In genomic region chr13:97937919-97938318, GRCm38 (mm10) we compare ENCODE assay signal across 9 mouse cellular contexts.
DNase-seq lines count a peak whose midpoint lies in the region; ATAC-seq lines count a peak whose summit lies in the region.
"Had no signal": no experiment of that assay in that cellular context is flagged by ENCODE, and none has a peak within 500 bp of the region (broad histone marks: within the 10 kb centered on the region; RNA-seq: fewer than 3 reads in every experiment).

No protein-coding gene starts in this region.

- H3K9ac ChIP-seq in heart, embryonic 11.5 days (ENCODE audit: low read depth, low read length), result no peak overlapping the region
- H3K9ac ChIP-seq: hindbrain, embryonic 15.5 days had no signal

- no peaks in the 10 kb centered on the region for H3K4me1 ChIP-seq in heart, embryonic 11.5 days (ENCODE audit: control insufficient read depth, insufficient read depth, low read length)

- peaks cover 3% of the 10 kb centered on the region; the same call in 1 of the 2 replicates for H3K27me3 ChIP-seq in heart, embryonic 11.5 days (ENCODE audit: control insufficient read depth, insufficient read depth, low read length)
- H3K27me3 ChIP-seq: hindbrain, embryonic 15.5 days had no signal

- no peak overlapping the region for H3K27ac ChIP-seq in heart, embryonic 11.5 days (ENCODE audit: low read depth, low read length)
- H3K27ac ChIP-seq: hindbrain, embryonic 15.5 days had no signal

- H3K36me3 ChIP-seq in heart, embryonic 11.5 days (ENCODE audit: control insufficient read depth, insufficient read depth, low read length), result no peaks in the 10 kb centered on the region
- H3K36me3 ChIP-seq: hindbrain, embryonic 15.5 days had no signal

- WGBS in heart, embryonic 11.5 days (ENCODE audit: insufficient replicate concordance), result 23% methylated on average over 7 of the region's 7 CpGs

- ATAC-seq in heart, embryonic 11.5 days (replicated peaks; ENCODE audit: insufficient number of reproducible peaks, low FRiP score, low TSS enrichment), result no peak

- H3K4me3 ChIP-seq in heart, embryonic 11.5 days (ENCODE audit: low read depth, low read length), result no peak overlapping the region
- H3K4me3 ChIP-seq: hindbrain, embryonic 15.5 days had no signal

- H3K9me3 ChIP-seq in heart, embryonic 11.5 days (replicated peaks; ENCODE audit: control insufficient read depth, low read length), result no peaks in the 10 kb centered on the region
- H3K9me3 ChIP-seq: hindbrain, embryonic 15.5 days had no signal

- no peak overlapping the region for H3K4me2 ChIP-seq in heart, embryonic 11.5 days
- H3K4me2 ChIP-seq: hindbrain, embryonic 15.5 days had no signal

- peak; percentile 60 to 83 for DNase-seq in heart, adult 18-20 months
- DNase-seq in urinary bladder, postnatal 14 days (ENCODE audit: low spot score), result peak; percentile 64
- no peak for DNase-seq in urinary bladder, adult 2 months (ENCODE audit: low spot score)
- peak; percentile 76 to 82 for DNase-seq in cerebellum, postnatal 10 days
- DNase-seq in gastrocnemius, postnatal 4 days (ENCODE audit: low spot score in 2 of 2), result peak; percentile 42 to 62
- DNase-seq in lung, postnatal 10 days, result peak; percentile 76
- DNase-seq in spleen, postnatal 4 days (ENCODE audit: low spot score in 2 of 2), result peak; percentile 45 to 83
